In the genomic region with DNA sequence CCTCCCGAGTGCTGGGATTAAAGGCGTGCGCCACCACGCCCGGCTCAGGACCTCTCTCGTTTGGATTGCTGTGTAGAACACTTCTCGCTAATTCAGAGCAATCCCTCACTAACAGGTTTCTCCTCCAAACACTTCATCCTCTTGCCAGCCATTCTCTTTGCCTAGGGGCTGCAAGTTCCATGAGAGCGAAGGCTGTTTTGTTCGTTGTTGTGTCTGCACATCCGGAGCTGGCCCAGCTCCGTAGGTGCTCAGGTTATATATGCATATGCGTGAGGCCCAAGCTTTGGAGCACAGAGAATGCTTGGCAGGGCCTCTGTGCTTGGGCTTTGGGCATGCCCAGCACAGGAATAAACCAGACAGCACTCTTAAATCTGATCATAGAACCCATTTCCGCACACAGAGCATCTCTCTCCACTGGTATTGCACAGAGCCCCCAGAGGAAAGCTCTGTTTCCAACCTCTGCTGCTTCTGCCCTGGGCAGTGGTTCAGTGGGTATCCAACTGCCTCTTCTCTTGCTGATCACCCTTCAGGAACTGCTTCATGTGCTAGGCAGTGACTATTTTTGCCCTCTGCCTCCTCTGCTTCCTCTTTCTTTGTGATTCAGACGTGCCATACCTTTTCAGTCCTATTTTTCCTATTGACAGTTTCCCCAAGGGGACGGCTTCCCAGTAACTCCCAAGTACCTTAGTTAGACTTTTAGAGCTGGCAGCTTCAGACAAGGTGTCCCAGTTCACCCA, we compare ENCODE assay signal across 24 mouse cellular contexts. TPM values are rescaled to one million over a fixed set of nuclear protein-coding genes. Genes with fewer than 3 reads are reported as not detected.
"Had no signal": no experiment of that assay in that cellular context is flagged by ENCODE, and none has a peak within 500 bp of the region (broad histone marks: within the 10 kb centered on the region; RNA-seq: fewer than 3 reads in every experiment).

No protein-coding gene starts in this region.

- H3K27ac ChIP-seq: limb, embryonic 10.5 days; limb, embryonic 13.5 days; liver, embryonic 12.5 days; liver, embryonic 15.5 days; lung, embryonic 15.5 days had no signal

- H3K36me3 ChIP-seq: limb, embryonic 10.5 days; limb, embryonic 13.5 days; liver, embryonic 12.5 days; liver, embryonic 15.5 days; lung, embryonic 15.5 days had no signal

- H3K4me3 ChIP-seq: limb, embryonic 10.5 days; limb, embryonic 13.5 days; liver, embryonic 12.5 days; liver, embryonic 15.5 days; lung, embryonic 15.5 days had no signal

- H3K27me3 ChIP-seq: liver, embryonic 15.5 days; lung, embryonic 15.5 days had no signal

- H3K4me1 ChIP-seq: liver, embryonic 12.5 days; liver, embryonic 15.5 days; lung, embryonic 15.5 days had no signal

- ATAC-seq: liver, embryonic 12.5 days had no signal

- DNase-seq: kidney, adult 18-20 months; kidney, postnatal 10 days; kidney, postnatal 36 days; liver; lung, adult 18-20 months; lung, postnatal 10 days; lung, postnatal 36 days; midbrain, embryonic 14.5 days; right cerebral cortex, postnatal 4 days; thymus, postnatal 25 days had no signal

- H3K9me3 ChIP-seq: limb, embryonic 10.5 days; limb, embryonic 13.5 days; liver, embryonic 12.5 days; liver, embryonic 15.5 days; lung, embryonic 15.5 days had no signal

- H3K9ac ChIP-seq: limb, embryonic 13.5 days; liver, embryonic 12.5 days; liver, embryonic 15.5 days; lung, embryonic 15.5 days had no signal

- H3K4me2 ChIP-seq: limb, embryonic 13.5 days; liver, embryonic 12.5 days; liver, embryonic 15.5 days; lung, embryonic 15.5 days; midbrain, embryonic 11.5 days had no signal

RNA-seq across cellular contexts. Expression of a gene that starts 12.8 kb away (rescaled TPM):
- total RNA-seq: layer of hippocampus, postnatal 14 days; left cerebral cortex, postnatal 14 days; megakaryocyte-erythroid progenitor cell, adult 5-6 weeks had no signal
- polyA plus RNA-seq: limb, embryonic 13.5 days; midbrain, embryonic 11.5 days; neural tube, embryonic 11.5 days had no signal

RNA-seq across cellular contexts. Expression of a gene that starts 15.4 kb away (rescaled TPM):
- total RNA-seq: megakaryocyte-erythroid progenitor cell, adult 5-6 weeks had no signal

RNA-seq across cellular contexts. Expression of a gene that starts 22.9 kb away (rescaled TPM):
- total RNA-seq: megakaryocyte-erythroid progenitor cell, adult 5-6 weeks; midbrain, postnatal 0 days had no signal
- polyA plus RNA-seq: kidney, embryonic 14.5 days; limb, embryonic 10.5 days; limb, embryonic 13.5 days; lung, embryonic 15.5 days; neural tube, embryonic 11.5 days; neural tube, embryonic 14.5 days; thymus, postnatal 0 days had no signal
